Mouse (Mus musculus): ENCODE measurements around the gene Mccc1.

DNA sequence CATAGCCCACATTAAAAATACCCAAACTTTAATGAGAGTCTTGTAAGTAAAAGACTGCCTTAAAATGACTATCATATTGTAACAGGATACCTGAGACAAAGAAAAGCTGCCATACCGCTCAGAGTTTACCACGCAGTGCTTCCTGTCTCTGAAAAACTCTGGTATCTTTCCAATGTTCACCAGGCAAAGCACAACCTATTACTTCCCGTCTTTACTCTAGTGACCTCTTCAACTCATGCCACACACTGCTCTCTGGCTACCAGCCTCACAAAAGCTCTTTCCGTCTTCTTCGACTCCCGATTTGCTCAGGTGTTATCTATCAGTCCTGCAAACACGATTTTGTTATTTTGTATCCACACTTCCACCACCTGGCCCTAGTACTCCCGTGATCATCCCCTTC is 70.6 kb downstream of the Mccc1 start:
- TF ChIP-seq POLR2A (IDR thresholded peaks at IDR 0.05; ENCODE audit: borderline replicate concordance, extremely low read depth, insufficient read depth, insufficient read length, poor library complexity, severe bottlenecking) = no peak
- TF ChIP-seq CTCF (IDR thresholded peaks at IDR 0.05; ENCODE audit: borderline replicate concordance, extremely low read depth, insufficient read depth, insufficient read length) = no peak

All from brain, embryonic 14.5 days (tissue).